Mouse (Mus musculus) kidney, postnatal 0 days (tissue): ENCODE data around the gene Scgb3a1. TPM values are rescaled to one million over a fixed set of nuclear protein-coding genes. Genes with fewer than 3 reads are reported as not detected.

Source experiments
- ATAC-seq: fragments of 200-750 bp; cut with Nextera tagmentation; replicated peaks from 2 replicates; pipeline ENCODE4 v1.8.0; 2017; ENCODE audit warnings: low read depth, moderate number of reproducible peaks, moderate TSS enrichment, moderate library complexity; ENCODE audit not compliant: low FRiP score
- DNase-seq: peaks from one replicate; pipeline ENCODE4 v3.0.0-alpha.2; 2016; ENCODE audit warnings: low spot score
- H3K27ac ChIP-seq: fragments of 300-500 bp; sonication (generic); 2 replicates; pipeline ENCODE4 v1.5.1; 2014; ENCODE audit warnings: mild to moderate bottlenecking
- H3K27me3 ChIP-seq: fragments of 300-500 bp; sonication (generic); 2 replicates; pipeline ENCODE4 v1.6.1; 2014; ENCODE audit warnings: low read length, mixed read lengths; ENCODE audit not compliant: insufficient read depth
- H3K36me3 ChIP-seq: fragments of 300-500 bp; sonication (generic); 2 replicates; pipeline ENCODE4 v1.6.1; 2014; ENCODE audit warnings: low read length, mixed read lengths; ENCODE audit not compliant: insufficient read depth
- H3K4me1 ChIP-seq: fragments of 300-500 bp; sonication (generic); replicated peaks from 2 replicates; pipeline ENCODE4 v1.6.1; 2014; ENCODE audit warnings: antibody characterized with exemption, low read length, mixed read lengths; ENCODE audit not compliant: insufficient read depth
- H3K4me2 ChIP-seq: fragments of 300-500 bp; sonication (generic); 2 replicates; pipeline ENCODE4 v1.6.1; 2014; ENCODE audit warnings: mild to moderate bottlenecking, low read length, moderate library complexity, mixed read lengths
- H3K4me3 ChIP-seq: fragments of 300-500 bp; sonication (generic); replicated peaks from 2 replicates; pipeline ENCODE4 v1.5.1; 2014; ENCODE audit warnings: low read depth, low read length
- H3K9ac ChIP-seq: fragments of 300-500 bp; sonication (generic); 2 replicates; pipeline ENCODE4 v1.6.1; 2014; ENCODE audit warnings: low read depth, low read length
- H3K9me3 ChIP-seq: fragments of 300-500 bp; sonication (generic); replicated peaks from 2 replicates; pipeline ENCODE4 v1.6.1; 2016; ENCODE audit warnings: low read length, inconsistent platforms, mixed read lengths
- CTCF ChIP-seq: IDR thresholded peaks from 2 replicates; pipeline ENCODE4 v1.5.1; 2016; ENCODE audit warnings: antibody characterized with exemption, low read depth, mild to moderate bottlenecking, moderate library complexity
- WGBS: fragments of 180-500 bp; shearing (Covaris S2); extraction: QIAGEN DNeasy Blood & Tissue Kit; methylation state at CpG from one replicate; pipeline ENCODE4 v1.1.7; 2014; 5-methylcytosine and 5-hydroxymethylcytosine counted together
- polyA plus RNA-seq: library from polyadenylated mRNA; unstranded; fragments of >200 nt; fragmentation: Nextera tagmentation; extraction: Ambion mirVana; gene quantifications from 2 replicates; pipeline ENCODE4 v1.2.1, GENCODE M21; 2015

The Scgb3a1 gene
- polyA plus RNA-seq, 1 experiment from 2014 or later = not detected

GRCm38 (mm10) chr11:49699079-49699478 is 35.7 kb downstream of the Scgb3a1 start:
- TF ChIP-seq CTCF = no peak
- no peak for ATAC-seq
- 93% methylated on average over 1 of the region's 1 CpGs for WGBS

GRCm38 (mm10) chr11:49702014-49702413 is 38.6 kb downstream of the Scgb3a1 start:
- Histone ChIP-seq H3K4me1 (no peaks in the 10 kb centered on the region), H3K9ac (no peak overlapping the region), H3K27ac (no peak overlapping the region), H3K9me3 (no peaks in the 10 kb centered on the region), H3K4me2 (no peak overlapping the region), H3K27me3 (no peaks in the 10 kb centered on the region), H3K36me3 (peaks cover 27% of the 10 kb centered on the region), H3K4me3 (no peak overlapping the region)
- no peak for TF ChIP-seq CTCF
- ATAC-seq = no peak
- 95% methylated on average over 8 of the region's 8 CpGs for WGBS
- no peak for DNase-seq

More at GRCm38 (mm10) chr11:49699079-49699478, 35.7 kb downstream of the Scgb3a1 start:
- H3K36me3 ChIP-seq = peaks cover 27% of the 10 kb centered on the region
- no peak overlapping the region for H3K4me3 ChIP-seq
- no peaks in the 10 kb centered on the region for H3K4me1 ChIP-seq
- H3K9ac ChIP-seq = no peak overlapping the region
- no peaks in the 10 kb centered on the region for H3K9me3 ChIP-seq
- no peak overlapping the region for H3K4me2 ChIP-seq
- H3K27me3 ChIP-seq = no peaks in the 10 kb centered on the region
- DNase-seq = no peak
- H3K27ac ChIP-seq = no peak overlapping the region

- WGBS = 69% methylated on average over 8 of the region's 8 CpGs
- no peak overlapping the region for H3K4me2 ChIP-seq
- H3K9ac ChIP-seq = no peak overlapping the region
- H3K27me3 ChIP-seq = no peaks in the 10 kb centered on the region
- TF ChIP-seq CTCF = no peak
- H3K4me3 ChIP-seq = no peak overlapping the region
- no peak for DNase-seq
- H3K27ac ChIP-seq = no peak overlapping the region
- peaks cover 16% of the 10 kb centered on the region for H3K36me3 ChIP-seq
- no peak for ATAC-seq
- 0 out of 2 replicates have a peak, but pooled peaks cover 3% of the 10 kb centered on the region for H3K4me1 ChIP-seq
- H3K9me3 ChIP-seq = no peaks in the 10 kb centered on the region
Measured at GRCm38 (mm10) chr11:49704804-49705203, 41.4 kb downstream of the Scgb3a1 start.

- Histone ChIP-seq H3K4me3 (no peak overlapping the region), H3K27me3 (no peaks in the 10 kb centered on the region), H3K9ac (no peak overlapping the region), H3K36me3 (no peaks in the 10 kb centered on the region), H3K4me2 (no peak overlapping the region), H3K9me3 (no peaks in the 10 kb centered on the region), H3K4me1 (0 out of 2 replicates have a peak, but pooled peaks cover 14% of the 10 kb centered on the region), H3K27ac (no peak overlapping the region)
- no peak for TF ChIP-seq CTCF
- ATAC-seq (no peak), DNase-seq (no peak)
- 51% methylated on average over 2 of the region's 2 CpGs for WGBS
Measured at GRCm38 (mm10) chr11:49707834-49708233, 44.4 kb downstream of the Scgb3a1 start.

- 41% methylated on average over 2 of the region's 2 CpGs for WGBS
- H3K9me3 ChIP-seq = no peaks in the 10 kb centered on the region
- H3K36me3 ChIP-seq = no peaks in the 10 kb centered on the region
- no peak for TF ChIP-seq CTCF
- DNase-seq (no peak), ATAC-seq (no peak)
- no peak overlapping the region for H3K27ac ChIP-seq
- no peak overlapping the region for H3K9ac ChIP-seq
- H3K4me2 ChIP-seq = peak overlapping the region; percentile 64
- H3K4me3 ChIP-seq = peak overlapping the region; percentile 96; the same call in 1 of the 2 replicates
- H3K4me1 ChIP-seq = 0 out of 2 replicates have a peak, but pooled peaks cover 14% of the 10 kb centered on the region
- H3K27me3 ChIP-seq = no peaks in the 10 kb centered on the region
Measured at GRCm38 (mm10) chr11:49710664-49711063, 47.3 kb downstream of the Scgb3a1 start.

GRCm38 (mm10) chr11:49711981-49712554 is 48.7 kb downstream of the Scgb3a1 start:
- Histone ChIP-seq H3K4me1 (0 out of 2 replicates have a peak, but pooled peaks cover 14% of the 10 kb centered on the region), H3K4me2 (peak overlapping the region; percentile 64), H3K36me3 (no peaks in the 10 kb centered on the region), H3K4me3 (peak overlapping the region; percentile 96), H3K9me3 (no peaks in the 10 kb centered on the region), H3K27me3 (no peaks in the 10 kb centered on the region), H3K9ac (peak overlapping the region; percentile 97), H3K27ac (peak overlapping the region; percentile 92)
- no peak for TF ChIP-seq CTCF
- ATAC-seq (peak; percentile 34), DNase-seq (peak; percentile 28)
- WGBS = 3% methylated on average over 54 of the region's 70 CpGs
